Mouse (Mus musculus) liver, embryonic 14.5 days (tissue): ENCODE data around the gene Ahr.

ENCODE experiments used
- CTCF ChIP-seq: IDR thresholded peaks from 2 replicates; pipeline ENCODE4 v1.5.1; 2016; ENCODE audit warnings: antibody characterized with exemption, low read depth, control low read depth
- EP300 ChIP-seq: IDR thresholded peaks from 2 replicates; pipeline ENCODE4 v1.6.1; 2016; ENCODE audit warnings: antibody characterized with exemption, low read depth

DNA sequence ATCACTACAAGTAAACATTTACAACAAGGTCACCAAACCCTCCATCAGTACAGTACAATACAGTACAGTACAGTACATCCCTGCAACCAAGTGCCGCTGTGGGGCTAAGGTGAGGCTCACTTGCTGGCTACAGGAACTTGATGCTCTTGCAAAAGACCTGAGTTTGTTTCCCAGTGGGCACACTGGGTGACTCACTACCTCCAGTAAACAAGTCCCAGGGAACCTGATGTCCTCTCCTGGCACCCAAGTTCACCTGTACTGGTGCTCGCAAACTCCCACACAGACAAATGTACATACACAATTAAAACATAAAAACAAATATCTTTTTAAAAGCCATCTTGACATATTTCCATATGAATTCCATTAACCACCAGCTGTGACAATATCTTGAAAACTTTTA, 28.5 kb downstream of the Ahr start:
- TF ChIP-seq CTCF = no peak
- TF ChIP-seq EP300 = no peak
